Mouse (Mus musculus) megakaryocyte, embryonic 14.5 days (primary cell): ENCODE results near the gene Emilin2.

Source experiments
- FLI1 ChIP-seq: IDR thresholded peaks from 2 replicates; pipeline ENCODE4 v1.6.1; 2012; ENCODE audit warnings: low read length, inconsistent platforms, mixed read lengths
- GATA1 ChIP-seq: IDR thresholded peaks from 3 replicates; pipeline ENCODE4 v1.6.1; 2012; ENCODE audit warnings: mixed read lengths, low read length, inconsistent platforms, borderline replicate concordance

DNA sequence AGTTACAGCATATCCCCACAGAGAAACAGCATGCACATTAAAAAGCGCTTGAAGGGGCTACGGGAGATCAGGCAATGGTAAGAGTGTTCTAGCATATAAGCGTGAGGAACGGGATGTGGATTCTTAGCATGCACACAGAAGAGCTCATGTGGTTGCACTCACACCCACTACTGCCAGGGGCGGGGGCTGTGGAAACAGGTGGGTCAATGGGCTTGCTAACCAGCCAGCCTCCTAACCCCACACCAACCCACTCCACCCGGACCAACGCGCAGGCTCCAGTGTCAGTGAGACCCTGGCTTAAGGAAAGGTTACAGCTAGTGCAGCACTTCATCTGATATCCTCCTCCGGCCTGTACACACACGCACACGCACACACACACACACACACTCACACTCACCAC, 42.4 kb upstream of the Emilin2 start:
- TF ChIP-seq GATA1 (no peak), FLI1 (no peak)
